10 mouse cellular contexts compared by ENCODE assay signal in genomic region chr5:137087410-137087809, GRCm38 (mm10). TPM values are rescaled to one million over a fixed set of nuclear protein-coding genes. Genes with fewer than 3 reads are reported as not detected.
A peak's percentile ranks its signal among the peaks of the same experiment; 100 is the strongest.
DNase-seq lines count a peak whose midpoint lies in the region; ATAC-seq and TF ChIP-seq lines count a peak whose summit lies in the region.
"Had no signal": no experiment of that assay in that cellular context is flagged by ENCODE, and none has a peak within 500 bp of the region (broad histone marks: within the 10 kb centered on the region; RNA-seq: fewer than 3 reads in every experiment).

No protein-coding gene starts in this region.

- no peaks in the 10 kb centered on the region for H3K36me3 ChIP-seq in lung, postnatal 0 days (ENCODE audit: insufficient read depth, low read length)
- H3K36me3 ChIP-seq: hindbrain, embryonic 10.5 days had no signal

- WGBS in lung, postnatal 0 days: 51% methylated on average over 8 of the region's 8 CpGs

- H3K4me3 ChIP-seq in lung, postnatal 0 days (ENCODE audit: low read depth, low read length): no peak overlapping the region
- H3K4me3 ChIP-seq: hindbrain, embryonic 10.5 days had no signal

- intact Hi-C loops in left cerebral cortex, postnatal 14 days (cut with DNase I): no loop called here

- TF ChIP-seq EP300 in lung, postnatal 0 days (IDR thresholded peaks at IDR 0.05): peak; percentile 97

- no peaks in the 10 kb centered on the region for H3K9me3 ChIP-seq in lung, postnatal 0 days (ENCODE audit: low read length)

- ATAC-seq in lung, postnatal 0 days: peak; percentile 91

- TF ChIP-seq CTCF in lung, postnatal 0 days (IDR thresholded peaks at IDR 0.05): no peak

- H3K4me1 ChIP-seq in lung, postnatal 0 days (ENCODE audit: insufficient read depth, low read depth, low read length): no peaks in the 10 kb centered on the region
- H3K4me1 ChIP-seq: hindbrain, embryonic 10.5 days had no signal

- DNase-seq in gastrocnemius, postnatal 10 days: peak; percentile 44
- DNase-seq in gastrocnemius, postnatal 25 days: no peak
- peak; percentile 80 for DNase-seq in heart, adult 8-10 months (ENCODE audit: low spot score)
- peak; percentile 72 to 74 for DNase-seq in kidney, adult 8-10 months
- peak; percentile 80 for DNase-seq in lung, postnatal 0 days (ENCODE audit: low spot score)
- no peak for DNase-seq in left cerebral cortex, postnatal 14 days (ENCODE audit: low spot score in 2 of 2)
- DNase-seq in spleen, adult 18-20 months: no peak
- DNase-seq in urinary bladder, adult 18-20 months (ENCODE audit: low spot score in 2 of 2): no peak

- H3K27me3 ChIP-seq in lung, postnatal 0 days (replicated peaks; ENCODE audit: insufficient read depth, low read length): no peaks in the 10 kb centered on the region

- H3K4me2 ChIP-seq in lung, postnatal 0 days (replicated peaks; ENCODE audit: low read depth, low read length): no peak overlapping the region

- no peak overlapping the region for H3K27ac ChIP-seq in lung, postnatal 0 days (ENCODE audit: low read length)
- H3K27ac ChIP-seq: hindbrain, embryonic 10.5 days; liver, embryonic 14.5 days had no signal

- H3K9ac ChIP-seq in lung, postnatal 0 days (replicated peaks; ENCODE audit: low read depth): no peak overlapping the region
- H3K9ac ChIP-seq: liver, embryonic 14.5 days had no signal

RNA-seq across cellular contexts. Expression of gene Serpine1, which starts 15.3 kb away (rescaled TPM):
- 1 to 10 TPM; 2.2 to 2.9 TPM for total RNA-seq in gastrocnemius, postnatal 10 days (2021)
- total RNA-seq in gastrocnemius, postnatal 25 days (2021): 1 to 10 TPM; 1.3 to 4.9 TPM
- total RNA-seq in heart, adult 8-10 months (2022): 10 to 100 TPM; 33.2 to 59.2 (median 47.4) TPM
- 0.88 and 1.1 TPM in 2 replicates for polyA plus RNA-seq in lung, postnatal 0 days (2015; fragmentation: Nextera tagmentation; extraction: Ambion mirVana)
- 1 to 10 TPM in 1 of 2 experiments, under 1 TPM in 1; 0.76 to 1.3 TPM for total RNA-seq in left cerebral cortex, postnatal 14 days (2021)
- polyA plus RNA-seq: hindbrain, embryonic 10.5 days had no signal

RNA-seq across cellular contexts. Expression of gene Trim56, which starts 28.6 kb away (rescaled TPM):
- 10 to 100 TPM in 1 of 2 experiments, 1 to 10 TPM in 1; 9.2 to 14.2 TPM for total RNA-seq in gastrocnemius, postnatal 10 days (2021)
- total RNA-seq in gastrocnemius, postnatal 25 days (2021): 1 to 10 TPM; 7.4 TPM
- 10 to 100 TPM; 20.2 to 22.1 (median 21.5) TPM for total RNA-seq in heart, adult 8-10 months (2022)
- polyA plus RNA-seq in lung, postnatal 0 days (2015; fragmentation: Nextera tagmentation; extraction: Ambion mirVana): 13.4 and 16.4 TPM in 2 replicates
- 1 to 10 TPM; 3.3 to 3.7 TPM for total RNA-seq in left cerebral cortex, postnatal 14 days (2021)

RNA-seq across cellular contexts. Expression of gene Ap1s1, which starts 41.5 kb away (rescaled TPM):
- 10 to 100 TPM; 33.4 to 37.0 TPM for total RNA-seq in gastrocnemius, postnatal 10 days (2021)
- total RNA-seq in gastrocnemius, postnatal 25 days (2021): 10 to 100 TPM; 13.5 to 23.4 TPM
- total RNA-seq in heart, adult 8-10 months (2022): 10 to 100 TPM; 30.2 to 40.5 (median 38.2) TPM
- 112 and 125 TPM in 2 replicates for polyA plus RNA-seq in lung, postnatal 0 days (2015; fragmentation: Nextera tagmentation; extraction: Ambion mirVana)
- 100 to 1,000 TPM; 235 to 257 TPM for total RNA-seq in left cerebral cortex, postnatal 14 days (2021)

Comparison
In these comparisons a context has a peak if more than half of its experiments do, and no peak if none do; other contexts are left out.
1. DNase-seq: peak in gastrocnemius, postnatal 10 days (single experiment), heart, adult 8-10 months (single experiment), kidney, adult 8-10 months (2 of 2) and lung, postnatal 0 days (single experiment); none in gastrocnemius, postnatal 25 days (single experiment), left cerebral cortex, postnatal 14 days (0 of 2), spleen, adult 18-20 months (0 of 2) and urinary bladder, adult 18-20 months (0 of 2).
2. RNA of gene Serpine1, which starts 15.3 kb away (total RNA-seq): 33.2 to 59.2 TPM in heart, adult 8-10 months; 1.3 to 4.9 TPM in gastrocnemius, postnatal 25 days, 2.2 to 2.9 TPM in gastrocnemius, postnatal 10 days and 0.76 to 1.3 TPM in left cerebral cortex, postnatal 14 days; every median in the first group is over 4 times any median in the second.
3. RNA of gene Ap1s1, which starts 41.5 kb away (total RNA-seq): 235 to 257 TPM in left cerebral cortex, postnatal 14 days; 30.2 to 40.5 TPM in heart, adult 8-10 months, 33.4 to 37.0 TPM in gastrocnemius, postnatal 10 days and 13.5 to 23.4 TPM in gastrocnemius, postnatal 25 days; every median in the first group is over 4 times any median in the second.